Mouse (Mus musculus) intestine, embryonic 16.5 days (tissue): ENCODE data around the gene Rbl2. TPM values are rescaled to one million over a fixed set of nuclear protein-coding genes. Genes with fewer than 3 reads are reported as not detected.

Source experiments
- ATAC-seq: fragments of 200-750 bp; cut with Nextera tagmentation; 2 replicates; pipeline ENCODE4 v1.8.0; 2017; ENCODE audit warnings: moderate TSS enrichment, moderate library complexity
- H3K27ac ChIP-seq: fragments of 300-500 bp; sonication (generic); 2 replicates; pipeline ENCODE4 v1.5.1; 2014; ENCODE audit warnings: mild to moderate bottlenecking, low read length
- H3K27me3 ChIP-seq: fragments of 300-500 bp; sonication (generic); replicated peaks from 2 replicates; pipeline ENCODE4 v1.6.1; 2014; ENCODE audit warnings: low read length, control low read depth, mixed read lengths; ENCODE audit not compliant: control insufficient read depth, insufficient read depth
- H3K36me3 ChIP-seq: fragments of 300-500 bp; sonication (generic); 2 replicates; pipeline ENCODE4 v1.6.1; 2014; ENCODE audit warnings: low read length, control low read depth; ENCODE audit not compliant: control insufficient read depth, insufficient read depth
- H3K4me1 ChIP-seq: fragments of 300-500 bp; sonication (generic); 2 replicates; pipeline ENCODE4 v1.6.1; 2014; ENCODE audit warnings: low read length, control low read depth, mixed read lengths; ENCODE audit not compliant: control insufficient read depth, insufficient read depth
- H3K4me2 ChIP-seq: fragments of 300-500 bp; sonication (generic); 2 replicates; pipeline ENCODE4 v1.6.1; 2014; ENCODE audit warnings: low read depth, low read length, control low read depth
- H3K4me3 ChIP-seq: fragments of 300-500 bp; sonication (generic); 2 replicates; pipeline ENCODE4 v1.5.1; 2014; ENCODE audit warnings: mild to moderate bottlenecking, low read length
- H3K9ac ChIP-seq: fragments of 300-500 bp; sonication (generic); 2 replicates; pipeline ENCODE4 v1.6.1; 2014; ENCODE audit warnings: low read depth, low read length
- H3K9me3 ChIP-seq: fragments of 300-500 bp; sonication (generic); 2 replicates; pipeline ENCODE4 v1.6.1; 2016; ENCODE audit warnings: low read length, control low read depth; ENCODE audit not compliant: control insufficient read depth
- WGBS: fragments of 180-500 bp; shearing (Covaris S2); extraction: QIAGEN DNeasy Blood & Tissue Kit; methylation state at CpG from one replicate; pipeline ENCODE4 v1.1.7; 2014; 5-methylcytosine and 5-hydroxymethylcytosine counted together
- polyA plus RNA-seq: library from polyadenylated mRNA; unstranded; fragments of >200 nt; fragmentation: Nextera tagmentation; extraction: Ambion mirVana; gene quantifications from 2 replicates; pipeline ENCODE4 v1.2.1, GENCODE M21; 2015

Rbl2 gene
- polyA plus RNA-seq, 1 experiment from 2014 or later, result 11.7 TPM

DNA sequence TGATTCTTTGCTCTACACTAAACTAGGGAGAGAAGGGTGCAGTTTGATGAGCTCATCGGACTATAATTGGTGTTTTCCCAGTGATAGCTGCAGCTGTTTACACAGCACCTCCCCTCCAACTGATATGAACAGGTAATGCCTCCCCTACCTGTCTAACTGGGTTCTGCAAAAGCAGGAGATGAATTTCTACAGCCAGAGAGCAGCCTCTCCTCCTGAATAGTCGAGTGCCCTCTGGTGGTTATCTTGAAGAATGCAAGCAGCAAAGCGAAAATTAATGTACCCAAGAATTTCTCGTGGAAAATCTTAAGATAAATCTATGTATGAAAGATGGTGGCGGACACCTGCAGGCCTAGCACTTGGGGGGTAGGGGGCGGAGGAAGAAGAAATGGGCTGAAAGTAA, 77.9 kb downstream of the Rbl2 start:
- Histone ChIP-seq H3K4me3 (peak overlapping the region; percentile 26; the same call in 1 of the 2 replicates), H3K9me3 (no peaks in the 10 kb centered on the region), H3K9ac (no peak overlapping the region)

DNA sequence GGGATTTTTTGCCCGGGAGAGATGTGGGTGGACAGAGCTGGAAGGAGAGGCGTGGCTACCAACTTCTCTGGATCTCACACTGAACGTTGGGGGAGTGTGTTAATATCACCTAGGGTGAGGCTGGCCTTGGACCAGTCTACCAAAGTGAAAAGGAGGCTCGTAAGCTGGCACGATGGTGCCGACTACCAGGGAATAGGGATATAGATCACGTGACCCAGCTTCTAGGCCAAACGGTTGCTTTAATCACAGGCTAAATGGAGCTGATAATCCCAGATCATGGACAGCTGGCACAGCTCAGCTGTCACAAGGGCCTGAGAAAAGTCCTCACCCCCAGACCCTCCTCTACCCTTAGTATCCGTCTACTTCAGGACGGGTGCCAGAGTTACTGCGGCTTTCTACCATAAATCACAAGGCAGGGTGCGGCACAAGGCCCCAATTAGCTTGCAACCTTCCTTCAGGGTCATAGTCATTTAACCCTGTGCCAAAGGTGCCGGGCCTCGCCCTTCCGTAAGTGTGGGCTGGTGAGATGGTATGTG, 78.9 kb downstream of the Rbl2 start:
- Histone ChIP-seq H3K36me3 (no peaks in the 10 kb centered on the region), H3K9ac (no peak overlapping the region), H3K4me3 (no peak overlapping the region), H3K27ac (0 out of 2 replicates have a peak overlapping the region, but pooled peaks have one; percentile 4), H3K4me1 (peaks cover 4% of the 10 kb centered on the region; the same call in 1 of the 2 replicates), H3K27me3 (no peaks in the 10 kb centered on the region), H3K9me3 (no peaks in the 10 kb centered on the region), H3K4me2 (no peak overlapping the region)
- 44% methylated on average over 15 of the region's 15 CpGs for WGBS
- ATAC-seq, result peak; percentile 75

More for the DNA sequence above, 77.9 kb downstream of the Rbl2 start:
- Histone ChIP-seq H3K4me1 (peaks cover 4% of the 10 kb centered on the region; the same call in 1 of the 2 replicates), H3K4me2 (0 out of 2 replicates have a peak overlapping the region, but pooled peaks have one; percentile 9), H3K27ac (no peak overlapping the region), H3K27me3 (no peaks in the 10 kb centered on the region), H3K36me3 (no peaks in the 10 kb centered on the region)
- ATAC-seq, result peak; percentile 54
- WGBS, result 7% methylated on average over 6 of the region's 6 CpGs

DNA sequence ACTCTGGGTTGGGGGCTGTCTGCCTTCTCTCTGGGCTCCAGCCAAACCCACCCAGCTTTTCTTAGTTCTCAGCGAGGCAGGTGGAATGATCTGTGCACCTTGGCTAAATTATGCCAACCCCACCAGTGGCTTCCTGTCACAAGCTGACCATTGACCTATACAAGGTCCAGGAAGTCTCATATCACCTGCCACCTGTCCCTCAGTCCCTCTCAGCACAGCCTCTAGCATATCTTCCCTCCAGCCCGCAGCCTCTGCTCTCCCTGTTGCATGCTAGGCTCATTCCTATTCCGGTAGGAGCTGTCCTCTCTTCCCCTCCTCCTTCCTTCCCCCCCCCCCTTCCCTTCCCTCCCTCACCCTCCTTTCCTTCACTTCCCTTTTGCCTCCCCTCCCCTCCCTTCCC, 79.4 kb downstream of the Rbl2 start:
- WGBS, result 55% methylated on average over 3 of the region's 3 CpGs
- Histone ChIP-seq H3K4me2 (no peak overlapping the region), H3K4me3 (no peak overlapping the region), H3K27me3 (no peaks in the 10 kb centered on the region), H3K36me3 (no peaks in the 10 kb centered on the region), H3K4me1 (peaks cover 4% of the 10 kb centered on the region; the same call in 1 of the 2 replicates), H3K27ac (no peak overlapping the region), H3K9me3 (no peaks in the 10 kb centered on the region), H3K9ac (no peak overlapping the region)
- peak; percentile 63 for ATAC-seq

DNA sequence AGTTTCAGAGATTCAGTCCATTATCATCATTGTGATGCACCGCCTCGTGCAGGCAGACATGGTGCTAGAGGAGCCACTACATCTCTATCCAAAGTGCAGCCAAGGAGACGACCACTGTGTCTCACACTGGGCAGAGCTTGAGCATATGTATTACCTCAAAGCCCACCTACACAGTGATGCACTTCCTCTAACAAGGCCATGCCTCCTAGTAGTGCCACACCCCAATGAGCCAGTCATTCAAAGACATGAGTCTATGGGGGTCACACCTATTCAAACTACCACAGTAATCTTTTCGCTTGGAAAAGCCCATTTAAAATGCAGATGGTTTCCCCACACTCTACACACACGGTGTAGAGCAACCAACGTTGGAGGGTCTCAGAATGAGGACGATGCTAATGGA, 81.7 kb downstream of the Rbl2 start:
- no peak for ATAC-seq
- WGBS, result 89% methylated on average over 7 of the region's 7 CpGs
- no peak overlapping the region for H3K4me2 ChIP-seq

DNA sequence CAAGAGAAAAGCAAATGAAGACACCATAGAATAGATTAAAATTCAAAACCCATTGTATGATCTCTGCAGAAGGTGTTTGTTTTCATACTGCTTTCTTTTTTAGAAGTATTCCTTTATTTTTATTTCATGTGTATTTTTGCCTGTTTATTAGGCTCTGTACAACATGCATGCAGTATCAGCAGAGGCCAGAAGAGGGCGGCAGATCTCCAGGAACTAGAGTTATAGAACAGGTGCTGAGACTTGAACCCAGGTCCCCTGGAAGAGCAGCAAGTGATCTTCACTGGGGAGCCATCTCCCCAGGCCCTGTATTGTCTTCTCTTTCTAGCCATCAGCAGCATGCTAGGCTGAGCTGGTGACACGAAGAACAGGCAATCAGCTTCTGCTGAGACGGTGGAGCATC, 84.0 kb downstream of the Rbl2 start:
- H3K9me3 ChIP-seq, result no peaks in the 10 kb centered on the region
- no peaks in the 10 kb centered on the region for H3K36me3 ChIP-seq
- no peak overlapping the region for H3K27ac ChIP-seq
- no peak overlapping the region for H3K4me3 ChIP-seq
- H3K9ac ChIP-seq, result no peak overlapping the region
- no peak overlapping the region for H3K4me2 ChIP-seq
- H3K4me1 ChIP-seq, result peaks cover 2% of the 10 kb centered on the region; the same call in 1 of the 2 replicates
- WGBS, result 83% methylated on average over 3 of the region's 3 CpGs
- no peaks in the 10 kb centered on the region for H3K27me3 ChIP-seq
- ATAC-seq, result no peak

More for the DNA sequence above, 81.7 kb downstream of the Rbl2 start:
- peaks cover 4% of the 10 kb centered on the region; the same call in 1 of the 2 replicates for H3K4me1 ChIP-seq
- no peak overlapping the region for H3K9ac ChIP-seq
- H3K27ac ChIP-seq, result no peak overlapping the region
- H3K4me3 ChIP-seq, result no peak overlapping the region
- H3K27me3 ChIP-seq, result no peaks in the 10 kb centered on the region
- H3K36me3 ChIP-seq, result no peaks in the 10 kb centered on the region
- no peaks in the 10 kb centered on the region for H3K9me3 ChIP-seq

DNA sequence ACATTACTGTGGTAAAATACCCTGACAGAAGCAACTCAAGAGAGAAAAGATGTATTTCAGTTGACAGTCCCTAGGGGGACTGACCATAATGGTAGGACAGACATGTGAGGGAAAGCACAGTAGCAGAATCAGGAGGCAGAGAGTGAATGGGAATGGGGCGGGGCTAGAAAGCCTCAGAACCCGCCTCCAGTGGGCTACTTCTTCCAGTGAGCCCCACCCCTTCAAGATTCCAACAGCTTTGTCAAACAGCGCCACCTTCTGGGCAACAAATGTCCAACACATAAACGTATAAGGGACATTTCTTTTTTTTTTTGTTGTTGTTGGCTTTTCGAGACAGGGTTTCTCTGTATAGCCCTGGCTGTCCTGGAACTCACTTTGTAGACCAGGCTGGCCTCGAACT, 84.7 kb downstream of the Rbl2 start:
- no peaks in the 10 kb centered on the region for H3K36me3 ChIP-seq
- H3K4me3 ChIP-seq, result no peak overlapping the region
- H3K4me1 ChIP-seq, result no peaks in the 10 kb centered on the region
- H3K27ac ChIP-seq, result no peak overlapping the region
- WGBS, result 54% methylated on average over 6 of the region's 6 CpGs
- no peak overlapping the region for H3K4me2 ChIP-seq
- H3K9me3 ChIP-seq, result no peaks in the 10 kb centered on the region
- no peak for ATAC-seq
- H3K9ac ChIP-seq, result no peak overlapping the region
- H3K27me3 ChIP-seq, result no peaks in the 10 kb centered on the region

DNA sequence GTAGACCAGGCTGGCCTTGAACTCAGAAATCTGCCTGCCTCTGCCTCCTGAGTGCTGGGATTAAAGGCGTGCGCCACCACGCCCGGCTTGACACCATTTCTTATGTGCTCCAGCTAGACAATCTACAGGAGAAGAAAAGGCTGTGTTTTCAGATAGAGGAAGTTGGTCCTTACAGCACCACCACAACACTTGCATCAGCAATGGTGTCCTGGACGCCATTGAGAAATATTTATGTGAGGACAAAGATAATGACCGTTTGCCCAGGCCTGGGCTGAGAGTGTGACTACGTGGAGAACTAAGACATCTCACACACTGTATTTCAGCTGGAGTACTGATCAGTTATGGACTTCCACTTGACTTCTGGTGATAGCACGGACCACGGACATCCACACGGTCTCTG, 88.8 kb downstream of the Rbl2 start:
- Histone ChIP-seq H3K27me3 (no peaks in the 10 kb centered on the region), H3K9me3 (no peaks in the 10 kb centered on the region), H3K4me2 (no peak overlapping the region), H3K9ac (no peak overlapping the region), H3K36me3 (no peaks in the 10 kb centered on the region), H3K4me1 (no peaks in the 10 kb centered on the region), H3K4me3 (no peak overlapping the region), H3K27ac (no peak overlapping the region)
- 90% methylated on average over 10 of the region's 10 CpGs for WGBS
- no peak for ATAC-seq

DNA sequence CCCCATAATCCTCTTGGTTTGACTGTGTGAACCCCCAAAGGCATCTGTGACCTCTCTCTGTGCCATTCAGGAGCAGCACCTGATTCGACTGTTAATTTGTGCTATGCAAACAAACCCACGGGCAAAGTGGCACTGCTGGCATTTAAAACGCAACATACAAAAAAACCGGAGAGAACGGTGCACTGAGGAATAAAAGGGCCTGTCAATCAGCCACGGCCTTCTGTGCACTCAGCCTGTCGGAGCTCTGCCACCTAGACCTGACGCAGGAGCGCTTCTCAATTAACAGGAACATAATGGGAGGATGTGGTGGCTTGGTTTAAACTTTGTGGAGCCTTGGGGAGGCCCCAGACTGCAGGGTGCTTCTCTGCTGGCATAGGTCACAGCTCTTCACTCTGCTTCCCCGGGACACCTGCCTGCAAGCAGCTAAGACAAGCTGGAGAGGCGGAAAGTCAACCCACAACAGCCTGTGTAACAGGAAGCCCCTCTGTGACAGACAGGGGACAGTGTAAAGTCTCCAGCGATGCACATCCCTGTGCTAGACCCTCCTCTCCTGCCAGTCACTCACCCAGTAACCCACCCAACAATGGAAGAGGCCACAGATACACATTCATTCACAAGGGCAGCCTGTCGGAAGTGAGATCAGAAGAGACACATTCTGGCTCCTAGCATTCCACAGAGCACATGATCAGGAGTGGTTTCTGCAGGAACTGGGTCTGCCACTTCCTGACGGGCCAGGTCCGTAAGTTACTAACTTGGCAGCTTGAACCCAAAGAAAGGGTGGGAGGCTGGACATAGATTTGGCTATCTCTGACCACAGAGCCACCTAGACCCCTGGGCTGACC, 90.3 kb downstream of the Rbl2 start:
- no peak for ATAC-seq
- Histone ChIP-seq H3K4me2 (no peak overlapping the region), H3K4me1 (no peaks in the 10 kb centered on the region), H3K27me3 (no peaks in the 10 kb centered on the region), H3K9ac (no peak overlapping the region), H3K36me3 (no peaks in the 10 kb centered on the region), H3K27ac (no peak overlapping the region), H3K4me3 (no peak overlapping the region), H3K9me3 (no peaks in the 10 kb centered on the region)
- 68% methylated on average over 15 of the region's 15 CpGs for WGBS

DNA sequence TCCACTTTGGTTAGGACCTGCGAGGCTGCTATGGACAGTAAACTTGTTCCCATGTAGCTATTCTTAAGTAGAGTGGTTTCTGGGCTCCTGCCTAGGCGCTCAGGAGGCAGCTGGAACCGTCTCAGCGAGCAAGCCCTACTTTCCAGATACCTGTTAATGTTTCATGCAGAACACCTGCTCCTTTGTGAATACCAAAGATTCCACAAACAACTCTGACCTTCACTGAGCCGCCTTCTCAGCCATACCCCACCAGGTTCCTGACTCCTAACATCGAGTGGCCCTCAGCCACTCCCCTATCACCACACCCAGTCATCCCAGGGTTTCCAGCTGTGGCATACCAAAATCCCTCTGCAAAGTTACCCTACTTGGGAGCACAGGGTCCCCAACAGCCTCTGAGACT, 100.3 kb downstream of the Rbl2 start:
- WGBS, result 63% methylated on average over 6 of the region's 6 CpGs
- Histone ChIP-seq H3K4me1 (no peaks in the 10 kb centered on the region), H3K9ac (no peak overlapping the region), H3K4me2 (no peak overlapping the region), H3K9me3 (no peaks in the 10 kb centered on the region), H3K36me3 (no peaks in the 10 kb centered on the region), H3K4me3 (no peak overlapping the region), H3K27me3 (no peaks in the 10 kb centered on the region), H3K27ac (no peak overlapping the region)
- ATAC-seq, result no peak
